Mouse (Mus musculus) embryonic fibroblast, embryonic 13.5 days (primary cell): ENCODE results near the gene Cog1.

Source experiments
- CTCF ChIP-seq: IDR thresholded peaks from 2 replicates; pipeline ENCODE4 v1.5.1; 2011; ENCODE audit warnings: mild to moderate bottlenecking, control low read depth, low read length, moderate library complexity, borderline replicate concordance; ENCODE audit not compliant: insufficient read depth
- POLR2A ChIP-seq: IDR thresholded peaks from 2 replicates; pipeline ENCODE4 v1.6.1; 2011; ENCODE audit warnings: low read depth, mild to moderate bottlenecking, control low read depth, low read length, moderate library complexity

GRCm38 (mm10) chr11:113633398-113633797 lies 15.6 kb upstream of the Cog1 start:
- TF ChIP-seq CTCF (no peak), POLR2A (no peak)
